Mouse (Mus musculus) MEL (cell line): ENCODE measurements at regions not wholly inside any gene's neighbourhood (a gene's known extent, or its start where the extent isn't known, plus 50 kb on each side); places are given as distances from the start of the nearest gene placed in this dataset.

Source experiments
- DNase-seq: peaks from one replicate; pipeline ENCODE4 v3.0.0; 2011; ENCODE audit warnings: low read depth, low spot score
- H3K27ac ChIP-seq: 2 replicates; pipeline ENCODE4 v1.5.1; 2012; ENCODE audit warnings: low read depth, mild to moderate bottlenecking, control low read depth, low read length, moderate library complexity; ENCODE audit not compliant: control insufficient read depth
- H3K27me3 ChIP-seq, 2 experiments: fragments of 150-350 bp in 1 of 2; sonication (generic) in 1 of 2; 2 replicates each; pipeline ENCODE4 v1.6.1; 2012; ENCODE audit warnings: low read length in 2 of 2, mild to moderate bottlenecking in 2 of 2, improper control_type of control experiment in 1 of 2, moderate library complexity in 1 of 2; ENCODE audit not compliant: insufficient read depth in 2 of 2, control insufficient read depth in 1 of 2
- H3K36me3 ChIP-seq, 2 experiments: 2 replicates each; pipeline ENCODE4 v1.6.1; 2012 to 2014; ENCODE audit warnings: low read length in 2 of 2, improper control_type of control experiment in 1 of 2, inconsistent platforms in 1 of 2, mild to moderate bottlenecking in 1 of 2; ENCODE audit not compliant: insufficient read depth in 2 of 2, control insufficient read depth in 1 of 2
- H3K4me1 ChIP-seq, 2 experiments: fragments of 150-350 bp in 1 of 2; sonication (generic) in 1 of 2; 2 replicates each; pipeline ENCODE4 v1.6.1; 2012; ENCODE audit warnings: low read length in 2 of 2, improper control_type of control experiment in 1 of 2, mild to moderate bottlenecking in 1 of 2; ENCODE audit not compliant: insufficient read depth in 2 of 2, control insufficient read depth in 1 of 2
- H3K4me3 ChIP-seq, 2 experiments: fragments of 150-350 bp in 1 of 2; sonication (generic) in 1 of 2; 2 replicates each; pipeline ENCODE4 v1.5.1; 2012; ENCODE audit warnings: low read depth in 2 of 2, low read length in 2 of 2, mild to moderate bottlenecking in 2 of 2, moderate library complexity in 2 of 2, control low read depth in 1 of 2, improper control_type of control experiment in 1 of 2; ENCODE audit not compliant: control insufficient read depth in 1 of 2, insufficient read depth in 1 of 2
- H3K79me2 ChIP-seq: 2 replicates; pipeline ENCODE4 v1.6.1; 2012; ENCODE audit warnings: mild to moderate bottlenecking, low read length, moderate library complexity; ENCODE audit not compliant: control insufficient read depth, poor library complexity, insufficient read depth
- H3K9ac ChIP-seq: 2 replicates; pipeline ENCODE4 v1.6.1; 2012; ENCODE audit warnings: low read depth, mild to moderate bottlenecking, control low read depth, low read length, moderate library complexity; ENCODE audit not compliant: control insufficient read depth, poor library complexity, severe bottlenecking
- H3K9me3 ChIP-seq: fragments of 150-350 bp; sonication (generic); replicated peaks from 2 replicates; pipeline ENCODE4 v1.6.1; 2012; ENCODE audit warnings: mild to moderate bottlenecking, low read length, improper control_type of control experiment, moderate library complexity; ENCODE audit not compliant: insufficient read depth
- E2F4 ChIP-seq: IDR thresholded peaks from 2 replicates; pipeline ENCODE4 v1.6.1; 2011; ENCODE audit warnings: low read depth, low read length, improper control_type of control experiment, borderline replicate concordance
- ELF1 ChIP-seq: IDR thresholded peaks from 2 replicates; pipeline ENCODE4 v1.6.1; 2014; ENCODE audit warnings: low read depth, mild to moderate bottlenecking, inconsistent platforms, low read length, improper control_type of control experiment, moderate library complexity
- EP300 ChIP-seq, 2 experiments: IDR thresholded peaks; 2 replicates each; pipeline ENCODE4 v1.6.1; 2011; ENCODE audit warnings: improper control_type of control experiment in 2 of 2, low read length in 2 of 2, low read depth in 1 of 2, mild to moderate bottlenecking in 1 of 2
- ETS1 ChIP-seq: IDR thresholded peaks from 2 replicates; pipeline ENCODE4 v1.6.1; 2012; ENCODE audit warnings: low read depth, mild to moderate bottlenecking, inconsistent platforms, low read length, improper control_type of control experiment, moderate library complexity
- GABPA ChIP-seq: IDR thresholded peaks from 2 replicates; pipeline ENCODE4 v1.6.1; 2012; ENCODE audit warnings: low read depth, mild to moderate bottlenecking, inconsistent platforms, low read length, improper control_type of control experiment, moderate library complexity
- JUND ChIP-seq: IDR thresholded peaks from 2 replicates; pipeline ENCODE4 v1.6.1; 2011; ENCODE audit warnings: low read depth, mild to moderate bottlenecking, improper control_type of control experiment, low read length
- KAT2A ChIP-seq: conservative IDR thresholded peaks from 2 replicates; pipeline ENCODE4 v1.6.1; 2012; ENCODE audit warnings: low read depth, low read length, improper control_type of control experiment, inconsistent platforms
- MAZ ChIP-seq: IDR thresholded peaks from 2 replicates; pipeline ENCODE4 v1.6.1; 2012; ENCODE audit warnings: low read depth, mild to moderate bottlenecking, inconsistent platforms, low read length, improper control_type of control experiment
- POLR2A ChIP-seq, 2 experiments: IDR thresholded peaks; 2 replicates each; pipeline ENCODE4 v1.6.1; 2011 to 2012; ENCODE audit warnings: low read length in 2 of 2, mild to moderate bottlenecking in 2 of 2, control low read depth in 1 of 2, improper control_type of control experiment in 1 of 2, low read depth in 1 of 2, moderate library complexity in 1 of 2; ENCODE audit not compliant: control insufficient read depth in 1 of 2, insufficient read depth in 1 of 2, poor library complexity in 1 of 2
- POLR2AphosphoS2 ChIP-seq: IDR thresholded peaks from 2 replicates; pipeline ENCODE4 v1.6.1; 2011; ENCODE audit warnings: low read length, improper control_type of control experiment
- RCOR1 ChIP-seq: IDR thresholded peaks from 2 replicates; pipeline ENCODE4 v1.6.1; 2012; ENCODE audit warnings: low read depth, mild to moderate bottlenecking, inconsistent platforms, low read length, improper control_type of control experiment
- TAL1 ChIP-seq: IDR thresholded peaks from 2 replicates; pipeline ENCODE4 v1.6.1; 2012; ENCODE audit warnings: mild to moderate bottlenecking, inconsistent platforms, low read length, moderate library complexity, mixed read lengths
- TBP ChIP-seq: IDR thresholded peaks from 2 replicates; pipeline ENCODE4 v1.8.0; 2011; ENCODE audit warnings: low read depth, low read length, improper control_type of control experiment
- UBTF ChIP-seq: IDR thresholded peaks from 2 replicates; pipeline ENCODE4 v1.6.1; 2012; ENCODE audit warnings: low read depth, mild to moderate bottlenecking, inconsistent platforms, low read length, improper control_type of control experiment, moderate library complexity, borderline replicate concordance; ENCODE audit not compliant: insufficient read depth
- USF1 ChIP-seq: IDR thresholded peaks from 2 replicates; pipeline ENCODE4 v1.6.1; 2014; ENCODE audit warnings: low read depth, mild to moderate bottlenecking, inconsistent platforms, low read length, improper control_type of control experiment, moderate library complexity
- USF2 ChIP-seq, 2 experiments: IDR thresholded peaks; 2 replicates each; pipeline ENCODE4 v1.6.1; 2011 to 2012; ENCODE audit warnings: improper control_type of control experiment in 2 of 2, low read length in 2 of 2, borderline replicate concordance in 1 of 2, inconsistent platforms in 1 of 2, low read depth in 1 of 2, mild to moderate bottlenecking in 1 of 2; ENCODE audit not compliant: insufficient read depth in 1 of 2
- ZKSCAN1 ChIP-seq: IDR thresholded peaks from 2 replicates; pipeline ENCODE4 v1.6.1; 2012; ENCODE audit warnings: low read depth, mild to moderate bottlenecking, inconsistent platforms, low read length, improper control_type of control experiment, moderate library complexity
- ZNF384 ChIP-seq: IDR thresholded peaks from 2 replicates; pipeline ENCODE4 v1.6.1; 2012; ENCODE audit warnings: low read depth, mild to moderate bottlenecking, inconsistent platforms, low read length, improper control_type of control experiment

DNA sequence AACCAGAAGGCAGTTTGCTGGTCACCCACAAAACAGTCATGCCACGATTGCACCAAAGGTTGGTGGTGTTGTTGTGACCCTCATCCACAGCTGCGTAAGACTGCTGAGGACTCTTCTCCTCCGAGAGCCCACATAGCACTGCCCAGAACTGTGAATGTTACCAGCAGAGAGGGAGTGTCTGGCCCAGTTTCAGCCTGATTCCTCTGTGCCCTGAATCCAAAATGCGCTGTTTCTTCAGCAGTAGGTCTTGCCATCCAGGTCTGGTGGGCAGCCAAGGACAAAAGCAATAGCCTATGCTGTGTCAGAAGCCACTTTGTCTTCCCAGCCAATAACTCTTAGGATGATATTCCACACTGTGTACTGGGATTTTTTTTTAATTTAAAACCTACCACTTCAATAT lies 144.7 kb upstream of the Teddm2 start:
- no peak for TF ChIP-seq JUND
- TF ChIP-seq EP300 (IDR thresholded peaks at IDR 0.05; ENCODE audit: low read depth in 1 of 2, low read length in 2 of 2) = no peak
- no peak for TF ChIP-seq E2F4
- TF ChIP-seq ELF1 = no peak
- TF ChIP-seq ZNF384 = no peak
- TF ChIP-seq USF2 (IDR thresholded peaks at IDR 0.05; ENCODE audit: borderline replicate concordance in 1 of 2, insufficient read depth in 1 of 2, low read depth in 1 of 2, low read length in 2 of 2) = no peak
- TF ChIP-seq UBTF = no peak
- no peak for TF ChIP-seq RCOR1
- TF ChIP-seq KAT2A = no peak
- no peak for TF ChIP-seq USF1
- TF ChIP-seq POLR2AphosphoS2 = no peak
- no peak for TF ChIP-seq POLR2A (IDR thresholded peaks at IDR 0.05; ENCODE audit: control insufficient read depth in 1 of 2, insufficient read depth in 1 of 2, low read depth in 1 of 2, low read length in 2 of 2, poor library complexity in 1 of 2)
- no peak for TF ChIP-seq ZKSCAN1
- TF ChIP-seq ETS1 = no peak
- TF ChIP-seq, all 39 proteins: peak for 0
- no peaks in the 10 kb centered on the region for H3K27me3 ChIP-seq
- no peak for DNase-seq
- H3K4me1 ChIP-seq = no peaks in the 10 kb centered on the region
- H3K27ac ChIP-seq = no peak overlapping the region
- no peaks in the 10 kb centered on the region for H3K36me3 ChIP-seq
- no peak overlapping the region for H3K9ac ChIP-seq
- H3K9me3 ChIP-seq = no peaks in the 10 kb centered on the region
- no peak overlapping the region for H3K4me3 ChIP-seq
- H3K79me2 ChIP-seq = no peaks in the 10 kb centered on the region

DNA sequence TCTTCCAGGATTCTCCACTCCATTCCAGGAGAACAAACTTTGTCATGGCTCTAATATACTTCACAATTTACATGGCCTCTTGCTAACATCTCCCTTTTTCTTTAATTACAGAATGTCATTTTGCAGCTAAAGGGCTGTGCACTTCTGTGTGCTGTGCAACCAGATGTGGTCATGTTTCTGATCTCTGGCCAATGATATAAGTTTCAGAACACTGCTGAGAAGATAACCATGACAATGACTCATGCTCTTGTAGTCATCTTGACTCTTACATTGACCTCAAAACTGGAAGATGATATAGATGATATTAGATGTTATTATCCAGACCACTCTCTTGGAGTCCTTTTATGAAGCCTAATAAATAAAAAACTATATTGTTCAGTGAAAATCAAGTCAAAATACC lies 145.9 kb upstream of the Teddm2 start:
- TF ChIP-seq UBTF = no peak
- no peak for TF ChIP-seq TAL1
- TF ChIP-seq TBP = no peak
- TF ChIP-seq ETS1 = no peak
- no peak for TF ChIP-seq E2F4
- TF ChIP-seq GABPA = no peak
- no peak for TF ChIP-seq MAZ
- TF ChIP-seq, all 39 proteins: peak for 0
- H3K79me2 ChIP-seq = no peaks in the 10 kb centered on the region
- no peaks in the 10 kb centered on the region for H3K4me1 ChIP-seq
- H3K27me3 ChIP-seq = no peaks in the 10 kb centered on the region
- no peak for DNase-seq
- no peak overlapping the region for H3K27ac ChIP-seq
- H3K9me3 ChIP-seq = no peaks in the 10 kb centered on the region
- H3K36me3 ChIP-seq = no peaks in the 10 kb centered on the region
- no peak overlapping the region for H3K9ac ChIP-seq
- H3K4me3 ChIP-seq = no peak overlapping the region
